Mouse (Mus musculus): Measurements from ENCODE around the gene Lmo3. TPM values are rescaled to one million over a fixed set of nuclear protein-coding genes. Genes with fewer than 3 reads are reported as not detected.
A peak's percentile ranks its signal among the peaks of the same experiment; 100 is the strongest.

Gene Lmo3
- polyA plus RNA-seq, 1 experiment from 2014 or later, result 19.9 TPM

- no peak for ATAC-seq (ENCODE audit: low FRiP score, low read depth)
- H3K4me2 ChIP-seq (replicated peaks), result no peak overlapping the region
- no peaks in the 10 kb centered on the region for H3K27me3 ChIP-seq (replicated peaks)
- H3K36me3 ChIP-seq, result no peaks in the 10 kb centered on the region
- no peak overlapping the region for H3K4me3 ChIP-seq
- H3K9me3 ChIP-seq, result no peaks in the 10 kb centered on the region
- 97% methylated on average over 1 of the region's 1 CpGs for WGBS
- H3K27ac ChIP-seq, result no peak overlapping the region
- H3K4me1 ChIP-seq, result no peaks in the 10 kb centered on the region
- no peak overlapping the region for H3K9ac ChIP-seq
These were observed 77.8 kb downstream of the Lmo3 start for GRCm38 (mm10) chr6:138503946-138504345.

GRCm38 (mm10) chr6:138482834-138483233 lies 98.9 kb downstream of the Lmo3 start:
- Histone ChIP-seq H3K36me3 (no peaks in the 10 kb centered on the region), H3K4me3 (no peak overlapping the region), H3K9me3 (no peaks in the 10 kb centered on the region), H3K4me2 (replicated peaks) (no peak overlapping the region), H3K27me3 (replicated peaks) (no peaks in the 10 kb centered on the region), H3K9ac (no peak overlapping the region), H3K4me1 (no peaks in the 10 kb centered on the region), H3K27ac (no peak overlapping the region)
- WGBS, result 80% methylated on average over 3 of the region's 3 CpGs
- no peak for ATAC-seq (ENCODE audit: low FRiP score, low read depth)

- 16% methylated on average over 5 of the region's 5 CpGs for WGBS
- ATAC-seq (ENCODE audit: low FRiP score, low read depth), result peak; percentile 75
These were observed 104.2 kb downstream of the Lmo3 start for GRCm38 (mm10) chr6:138477611-138478010.

GRCm38 (mm10) chr6:138469204-138469603 lies 112.6 kb downstream of the Lmo3 start:
- Histone ChIP-seq H3K9me3 (no peaks in the 10 kb centered on the region), H3K27ac (no peak overlapping the region), H3K4me1 (no peaks in the 10 kb centered on the region), H3K4me2 (replicated peaks) (no peak overlapping the region), H3K4me3 (no peak overlapping the region), H3K27me3 (replicated peaks) (no peaks in the 10 kb centered on the region), H3K36me3 (no peaks in the 10 kb centered on the region), H3K9ac (no peak overlapping the region)
- no peak for ATAC-seq (ENCODE audit: low FRiP score, low read depth)
- 78% methylated on average over 4 of the region's 4 CpGs for WGBS

More at GRCm38 (mm10) chr6:138477611-138478010, 104.2 kb downstream of the Lmo3 start:
- Histone ChIP-seq H3K9me3 (no peaks in the 10 kb centered on the region), H3K27me3 (replicated peaks) (no peaks in the 10 kb centered on the region), H3K36me3 (no peaks in the 10 kb centered on the region), H3K4me2 (replicated peaks) (no peak overlapping the region), H3K27ac (no peak overlapping the region), H3K4me1 (no peaks in the 10 kb centered on the region), H3K9ac (no peak overlapping the region), H3K4me3 (no peak overlapping the region)

- ATAC-seq (ENCODE audit: low FRiP score, low read depth), result peak; percentile 50; the same call in 1 of the 2 replicates
- H3K4me2 ChIP-seq (replicated peaks), result no peak overlapping the region
- H3K36me3 ChIP-seq, result no peaks in the 10 kb centered on the region
- 33% methylated on average over 3 of the region's 3 CpGs for WGBS
- no peaks in the 10 kb centered on the region for H3K27me3 ChIP-seq (replicated peaks)
- H3K27ac ChIP-seq, result no peak overlapping the region
- H3K4me3 ChIP-seq, result no peak overlapping the region
- no peaks in the 10 kb centered on the region for H3K9me3 ChIP-seq
- no peak overlapping the region for H3K9ac ChIP-seq
- no peaks in the 10 kb centered on the region for H3K4me1 ChIP-seq
These were observed 137.2 kb downstream of the Lmo3 start for GRCm38 (mm10) chr6:138444515-138445048.

- H3K36me3 ChIP-seq, result no peaks in the 10 kb centered on the region
- no peaks in the 10 kb centered on the region for H3K9me3 ChIP-seq
- H3K4me1 ChIP-seq, result no peaks in the 10 kb centered on the region
- no peak overlapping the region for H3K27ac ChIP-seq
- H3K4me2 ChIP-seq (replicated peaks), result no peak overlapping the region
- H3K27me3 ChIP-seq (replicated peaks), result no peaks in the 10 kb centered on the region
- no peak overlapping the region for H3K9ac ChIP-seq
- WGBS, result 79% methylated on average over 3 of the region's 3 CpGs
- ATAC-seq (ENCODE audit: low FRiP score, low read depth), result no peak
- no peak overlapping the region for H3K4me3 ChIP-seq
These were observed 144.4 kb downstream of the Lmo3 start for GRCm38 (mm10) chr6:138437351-138437750.

GRCm38 (mm10) chr6:138436813-138437212 lies 145.0 kb downstream of the Lmo3 start:
- Histone ChIP-seq H3K27ac (no peak overlapping the region), H3K4me1 (no peaks in the 10 kb centered on the region), H3K27me3 (replicated peaks) (no peaks in the 10 kb centered on the region), H3K9ac (no peak overlapping the region), H3K9me3 (no peaks in the 10 kb centered on the region), H3K4me3 (no peak overlapping the region), H3K36me3 (no peaks in the 10 kb centered on the region), H3K4me2 (replicated peaks) (no peak overlapping the region)
- ATAC-seq (ENCODE audit: low FRiP score, low read depth), result no peak
- 76% methylated on average over 3 of the region's 3 CpGs for WGBS

GRCm38 (mm10) chr6:138427394-138427793 lies 154.4 kb downstream of the Lmo3 start:
- H3K4me3 ChIP-seq, result no peak overlapping the region
- ATAC-seq (ENCODE audit: low FRiP score, low read depth), result no peak
- H3K27me3 ChIP-seq (replicated peaks), result no peaks in the 10 kb centered on the region
- no peaks in the 10 kb centered on the region for H3K36me3 ChIP-seq
- no peaks in the 10 kb centered on the region for H3K9me3 ChIP-seq
- H3K4me1 ChIP-seq, result peaks cover 11% of the 10 kb centered on the region; the same call in 1 of the 2 replicates
- no peak overlapping the region for H3K4me2 ChIP-seq (replicated peaks)
- no peak overlapping the region for H3K9ac ChIP-seq
- no peak overlapping the region for H3K27ac ChIP-seq
- 6% methylated on average over 6 of the region's 6 CpGs for WGBS

GRCm38 (mm10) chr6:138426894-138427293 lies 154.9 kb downstream of the Lmo3 start:
- Histone ChIP-seq H3K4me3 (no peak overlapping the region), H3K9me3 (no peaks in the 10 kb centered on the region), H3K4me2 (replicated peaks) (no peak overlapping the region), H3K9ac (no peak overlapping the region), H3K36me3 (no peaks in the 10 kb centered on the region), H3K4me1 (peaks cover 15% of the 10 kb centered on the region; the same call in 1 of the 2 replicates), H3K27me3 (replicated peaks) (no peaks in the 10 kb centered on the region), H3K27ac (no peak overlapping the region)
- 20% methylated on average over 3 of the region's 3 CpGs for WGBS
- ATAC-seq (ENCODE audit: low FRiP score, low read depth), result no peak

GRCm38 (mm10) chr6:138424514-138425225 lies 157.1 kb downstream of the Lmo3 start:
- Histone ChIP-seq H3K9me3 (no peaks in the 10 kb centered on the region), H3K9ac (no peak overlapping the region), H3K27ac (no peak overlapping the region), H3K36me3 (no peaks in the 10 kb centered on the region), H3K4me2 (replicated peaks) (no peak overlapping the region), H3K4me3 (no peak overlapping the region), H3K4me1 (peaks cover 34% of the 10 kb centered on the region), H3K27me3 (replicated peaks) (no peaks in the 10 kb centered on the region)
- WGBS, result 68% methylated on average over 9 of the region's 9 CpGs
- ATAC-seq (ENCODE audit: low FRiP score, low read depth), result peak; percentile 14; the same call in 1 of the 2 replicates

- peak overlapping the region; percentile 26 for H3K4me3 ChIP-seq
- no peaks in the 10 kb centered on the region for H3K9me3 ChIP-seq
- no peaks in the 10 kb centered on the region for H3K36me3 ChIP-seq
- H3K27ac ChIP-seq, result no peak overlapping the region
- H3K9ac ChIP-seq, result peak overlapping the region; percentile 42
- H3K4me2 ChIP-seq (replicated peaks), result peak overlapping the region; percentile 71
- H3K4me1 ChIP-seq, result peaks cover 38% of the 10 kb centered on the region
- peak; percentile 10; the same call in 1 of the 2 replicates for ATAC-seq (ENCODE audit: low FRiP score, low read depth)
- H3K27me3 ChIP-seq (replicated peaks), result no peaks in the 10 kb centered on the region
- WGBS, result under 1% methylated on average over 16 of the region's 16 CpGs
These were observed 159.0 kb downstream of the Lmo3 start for GRCm38 (mm10) chr6:138422671-138423321.

GRCm38 (mm10) chr6:138421931-138422531 lies 159.7 kb downstream of the Lmo3 start:
- Histone ChIP-seq H3K27me3 (replicated peaks) (no peaks in the 10 kb centered on the region), H3K9ac (peak overlapping the region; percentile 42; the same call in 1 of the 2 replicates), H3K4me1 (peaks cover 32% of the 10 kb centered on the region), H3K9me3 (no peaks in the 10 kb centered on the region), H3K4me3 (peak overlapping the region; percentile 26), H3K4me2 (replicated peaks) (peak overlapping the region; percentile 71), H3K36me3 (no peaks in the 10 kb centered on the region), H3K27ac (no peak overlapping the region)
- WGBS, result 1% methylated on average over 24 of the region's 24 CpGs
- ATAC-seq (ENCODE audit: low FRiP score, low read depth), result peak; percentile 11; the same call in 1 of the 2 replicates
